Mouse (Mus musculus): ENCODE data around the gene Tgfbr3l. TPM values are rescaled to one million over a fixed set of nuclear protein-coding genes. Genes with fewer than 3 reads are reported as not detected.

Gene Tgfbr3l
- polyA plus RNA-seq, 1 experiment from 2014 or later: 4.6 TPM

DNA sequence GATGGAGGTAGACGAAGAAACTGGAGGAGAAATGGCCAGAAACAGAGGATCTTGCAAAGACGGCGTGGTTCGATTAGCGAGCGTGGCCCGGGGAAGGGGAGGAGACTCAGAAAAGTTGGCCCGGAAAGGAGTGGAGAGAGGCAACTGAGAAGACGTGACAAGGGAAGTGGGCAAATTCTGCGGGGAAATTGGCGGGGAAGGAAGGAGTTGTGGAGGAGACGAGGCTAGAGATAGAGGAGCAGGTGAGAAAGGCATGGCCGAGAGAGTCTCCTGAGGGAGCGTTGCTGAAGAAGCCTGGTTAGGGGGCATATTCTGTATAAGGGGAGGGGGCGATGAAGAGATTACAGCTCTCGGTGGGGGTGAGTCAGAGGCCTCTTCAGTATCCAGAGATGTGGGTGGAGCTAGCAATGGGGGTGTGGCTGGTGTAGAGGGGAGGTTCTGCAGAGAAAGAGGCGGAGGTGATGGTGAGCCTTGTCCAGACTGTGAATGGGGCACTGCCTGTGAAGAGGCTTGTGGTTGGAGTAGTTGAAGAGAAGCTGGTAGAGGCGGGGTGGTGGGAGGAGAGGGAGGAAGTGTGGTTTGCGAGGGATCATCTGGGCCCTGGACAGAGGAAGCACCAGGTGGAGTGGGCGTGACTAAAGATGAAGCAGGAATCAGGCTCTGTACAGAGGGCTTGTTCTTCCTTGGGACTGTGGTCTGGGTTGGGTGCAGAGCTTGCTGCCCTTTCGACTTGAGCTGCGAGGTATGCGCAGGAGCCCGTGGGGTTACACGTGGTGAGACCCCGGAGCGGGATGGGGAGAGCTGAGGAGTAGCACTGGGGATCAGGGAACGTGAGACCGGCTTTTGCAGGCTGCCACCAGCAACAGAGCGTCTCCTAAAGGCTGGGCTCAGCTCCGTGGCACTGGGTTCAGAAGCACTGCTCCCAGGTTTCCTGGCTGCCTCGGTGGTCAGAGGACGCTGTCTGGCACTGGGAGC, 33.7 kb upstream of the Tgfbr3l start:
- ChIA-PET CTCF (interaction anchor here (0.7 to 2.6 kb wide), 3 partner anchors 13 to 21 kb away, joined by 3 to 7 read pairs (median 3); partner anchors contain the start of gene Lrrc8e), POLR2A (interaction anchor here (1.0 kb wide), 1 partner anchor 304 kb away, joined by 8 read pairs; no protein-coding TSS in a partner anchor)
- DNase-seq (ENCODE audit: low read depth, low spot score): no peak
- ATAC-seq: no peak
- TF ChIP-seq CTCF (IDR thresholded peaks at IDR 0.05): no peak
- in situ Hi-C loops (cut with MboI; ENCODE audit: low pct_unique_long_range_greater_than_20kb): no loop called here
- H3K27me3 ChIP-seq: peaks cover 7% of the 10 kb centered on the region

DNA sequence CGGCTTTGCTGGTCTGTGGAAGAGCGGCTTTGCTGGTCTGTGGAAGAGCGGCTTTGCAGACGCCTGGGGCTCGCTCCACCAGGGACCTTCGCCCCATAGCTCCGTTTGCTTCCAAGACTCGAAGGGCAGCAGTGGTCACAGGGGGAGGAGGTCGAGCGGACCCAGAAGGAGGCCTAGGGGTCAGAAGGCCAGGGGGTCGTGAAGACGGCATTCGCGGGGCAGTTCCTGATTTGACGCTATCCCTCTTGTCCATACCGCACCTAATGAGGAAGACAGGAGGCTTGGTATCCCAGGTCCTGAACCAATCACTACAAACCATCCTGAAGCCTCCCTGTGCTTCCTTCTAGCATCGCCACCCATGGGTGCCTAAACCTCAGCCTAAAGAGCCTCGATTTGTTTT, 31.7 kb upstream of the Tgfbr3l start:
- ChIA-PET POLR2A (no interaction called here), CTCF (interaction anchor here (1.3 to 2.6 kb wide), 2 partner anchors 11 to 14 kb away, joined by 4 to 7 read pairs; partner anchors contain the start of gene Lrrc8e)
- no peak for TF ChIP-seq CTCF (IDR thresholded peaks at IDR 0.05)
- ATAC-seq: no peak
- peaks cover 7% of the 10 kb centered on the region for H3K27me3 ChIP-seq
- DNase-seq (ENCODE audit: low read depth, low spot score): no peak
- in situ Hi-C loops (cut with MboI; ENCODE audit: low pct_unique_long_range_greater_than_20kb): no loop called here

DNA sequence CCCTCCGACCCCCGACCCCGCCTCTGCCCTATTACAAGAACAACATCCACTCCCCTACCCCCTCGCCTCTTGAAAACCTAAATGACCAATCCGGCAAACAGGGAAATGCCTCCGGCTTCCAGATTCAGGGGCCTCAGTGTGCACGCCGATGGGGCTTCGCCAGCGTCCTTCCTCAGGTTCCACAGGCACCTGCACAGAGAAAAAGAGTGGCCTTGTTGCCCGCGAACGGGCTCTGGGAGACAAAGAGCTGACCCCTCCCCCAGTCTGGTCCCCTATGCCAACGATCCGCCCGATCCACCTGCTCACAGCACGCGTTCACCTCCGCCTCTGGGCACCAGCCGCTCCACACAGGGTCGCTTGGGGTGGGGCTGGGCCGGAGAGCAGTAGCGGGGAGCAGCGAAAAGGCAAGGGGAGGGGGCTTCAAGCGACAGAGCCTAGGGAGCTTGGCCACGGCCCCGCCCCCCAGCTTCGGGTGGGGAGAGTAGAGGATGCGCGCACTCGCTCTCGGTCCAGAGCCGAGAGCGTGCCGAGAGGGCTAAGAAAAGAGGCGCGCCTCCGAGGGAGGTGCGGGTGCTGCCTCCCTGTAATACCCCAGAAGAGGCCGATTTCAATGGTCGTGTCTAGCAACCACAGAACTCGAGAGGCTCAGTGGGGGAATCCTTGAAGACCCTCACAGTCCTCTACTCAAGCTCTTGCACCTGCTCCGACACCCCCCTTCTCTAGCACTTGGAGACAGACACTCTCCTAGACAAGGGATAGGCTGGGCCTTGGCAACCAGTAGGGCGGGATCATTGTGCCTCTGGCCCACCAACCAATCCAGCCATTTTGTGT, 31.0 kb upstream of the Tgfbr3l start, which contains the start of gene Prr36:
Gene Prr36 (minus strand): TSS at position 669 of the 831 bp plus-strand sequence.
- ATAC-seq (no peak), DNase-seq (ENCODE audit: low read depth, low spot score) (no peak)
- TF ChIP-seq CTCF (IDR thresholded peaks at IDR 0.05): no peak
- ChIA-PET POLR2A (no interaction called here), CTCF (interaction anchor here (2.6 kb wide), 1 partner anchor 10 kb away, joined by 7 read pairs; the partner anchor contains the start of gene Lrrc8e)
- peaks cover 7% of the 10 kb centered on the region for H3K27me3 ChIP-seq
- in situ Hi-C loops (cut with MboI; ENCODE audit: low pct_unique_long_range_greater_than_20kb): no loop called here

DNA sequence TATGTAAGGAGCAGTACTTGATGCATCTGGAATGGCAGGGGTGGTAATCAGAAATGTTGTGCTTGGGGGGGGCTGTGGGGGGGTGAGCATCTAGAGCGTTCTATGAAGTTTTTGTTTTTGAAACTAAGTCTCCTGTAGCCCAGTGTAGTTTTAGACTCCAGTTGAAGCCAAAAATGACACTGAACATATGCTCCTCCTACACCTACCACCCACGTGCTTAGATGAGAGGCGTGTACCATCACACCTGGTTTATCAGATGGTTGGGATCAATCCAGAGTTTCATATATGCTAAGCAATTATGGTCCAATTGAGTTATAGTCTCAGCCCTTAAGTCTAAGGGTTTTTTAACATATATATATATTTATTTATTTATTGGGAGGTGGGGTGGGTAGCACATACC, 28.4 kb upstream of the Tgfbr3l start:
- DNase-seq (ENCODE audit: low read depth, low spot score) (no peak), ATAC-seq (no peak)
- peaks cover 17% of the 10 kb centered on the region for H3K27me3 ChIP-seq
- no peak for TF ChIP-seq CTCF (IDR thresholded peaks at IDR 0.05)
- in situ Hi-C loops (cut with MboI; ENCODE audit: low pct_unique_long_range_greater_than_20kb): no loop called here
- CTCF ChIA-PET: no interaction called here
- POLR2A ChIA-PET: no interaction called here

DNA sequence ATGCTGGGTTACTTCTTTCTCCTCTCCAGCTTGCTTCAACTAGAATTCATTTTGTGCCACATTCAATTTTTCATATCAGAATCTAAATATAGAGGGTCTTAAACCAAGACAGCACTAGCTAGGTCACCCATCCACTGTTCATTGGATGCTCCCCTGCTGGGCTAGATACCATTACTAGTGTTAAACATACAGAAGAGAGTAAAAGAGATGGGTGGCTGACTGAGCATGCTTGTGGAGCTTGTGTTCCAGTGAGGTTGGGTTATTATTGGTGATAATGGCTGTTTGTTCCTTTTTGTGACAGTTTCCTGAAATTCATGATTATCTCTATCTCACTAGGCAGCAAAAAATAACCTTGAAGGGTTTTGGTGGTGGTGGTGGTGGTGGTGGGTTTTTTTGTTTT, 26.0 kb upstream of the Tgfbr3l start:
- no peak for ATAC-seq
- CTCF ChIA-PET: no interaction called here

DNA sequence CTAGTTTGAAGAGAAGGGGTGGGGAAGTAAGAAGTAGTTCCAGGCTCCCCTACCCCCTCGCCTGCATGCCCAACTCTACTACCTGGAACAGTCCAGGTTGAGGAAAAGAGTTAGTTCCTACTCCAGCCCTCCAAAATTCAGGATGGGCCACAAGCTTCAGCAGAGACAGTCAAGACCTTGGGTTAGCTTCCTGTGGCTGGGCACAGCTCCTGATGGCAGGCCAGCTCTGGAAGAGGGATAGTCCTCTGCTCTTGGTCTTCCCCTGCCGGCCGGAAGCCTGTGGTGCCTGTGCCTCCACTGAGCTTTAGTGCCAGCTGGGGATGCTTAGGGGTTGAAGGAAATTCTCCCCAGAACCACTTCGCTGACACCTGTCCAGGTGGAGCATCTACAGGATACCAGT, 21.7 kb upstream of the Tgfbr3l start:
- peak; percentile 42 for ATAC-seq
- CTCF ChIA-PET: interaction anchor here (1.4 kb wide), 1 partner anchor 10 kb away, joined by 7 read pairs; the partner anchor contains the start of gene Prr36
- in situ Hi-C loops (cut with MboI; ENCODE audit: low pct_unique_long_range_greater_than_20kb): no loop called here
- H3K27me3 ChIP-seq: peaks cover 17% of the 10 kb centered on the region
- POLR2A ChIA-PET: no interaction called here
- TF ChIP-seq CTCF (IDR thresholded peaks at IDR 0.05): no peak
- no peak for DNase-seq (ENCODE audit: low read depth, low spot score)

More for the DNA sequence above, 26.0 kb upstream of the Tgfbr3l start:
- in situ Hi-C loops (cut with MboI; ENCODE audit: low pct_unique_long_range_greater_than_20kb): no loop called here
- POLR2A ChIA-PET: no interaction called here
- no peak for DNase-seq (ENCODE audit: low read depth, low spot score)
- no peak for TF ChIP-seq CTCF (IDR thresholded peaks at IDR 0.05)
- peaks cover 21% of the 10 kb centered on the region for H3K27me3 ChIP-seq

DNA sequence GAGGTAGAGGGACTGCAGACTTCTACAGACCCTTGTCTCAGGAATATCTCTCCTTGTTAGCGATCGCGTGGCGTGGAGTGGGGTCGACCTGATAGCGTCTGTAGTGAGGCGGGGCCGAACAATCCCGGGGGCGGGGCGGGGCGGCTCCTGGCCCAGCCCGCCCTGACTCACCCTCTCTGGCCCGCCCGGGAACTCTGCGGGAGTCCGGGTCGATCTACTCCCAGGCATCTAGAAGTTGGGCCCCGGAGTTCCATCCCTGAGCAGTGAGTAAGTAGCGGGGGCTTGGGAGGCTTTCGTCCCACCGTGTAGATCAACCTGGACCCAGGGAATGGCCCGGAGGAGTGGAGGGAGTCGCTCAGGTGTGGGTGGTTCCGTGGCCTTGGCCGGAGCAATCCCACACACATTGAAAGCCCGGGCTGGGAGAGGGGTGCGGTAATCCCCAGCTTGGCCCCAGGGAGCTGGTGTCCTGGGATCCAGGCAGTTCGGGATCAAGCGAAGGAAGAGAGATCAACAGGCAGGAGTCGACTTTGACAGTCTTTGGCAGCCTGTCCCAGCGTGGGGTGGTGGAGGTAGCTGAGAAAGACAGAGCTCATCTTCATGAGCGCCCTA, 21.2 kb upstream of the Tgfbr3l start, which contains the start of gene Lrrc8e:
Gene Lrrc8e (plus strand): TSS at position 89 of the 609 bp plus-strand sequence.
- ChIA-PET CTCF (interaction anchor here (0.8 to 1.4 kb wide), 4 partner anchors 11 to 35 kb away, joined by 3 to 7 read pairs (median 3); partner anchors contain the start of gene Prr36), POLR2A (no interaction called here)
- H3K27me3 ChIP-seq: peaks cover 17% of the 10 kb centered on the region
- TF ChIP-seq CTCF (IDR thresholded peaks at IDR 0.05): no peak
- in situ Hi-C loops (cut with MboI; ENCODE audit: low pct_unique_long_range_greater_than_20kb): no loop called here
- ATAC-seq: peak; percentile 78
- no peak for DNase-seq (ENCODE audit: low read depth, low spot score)

DNA sequence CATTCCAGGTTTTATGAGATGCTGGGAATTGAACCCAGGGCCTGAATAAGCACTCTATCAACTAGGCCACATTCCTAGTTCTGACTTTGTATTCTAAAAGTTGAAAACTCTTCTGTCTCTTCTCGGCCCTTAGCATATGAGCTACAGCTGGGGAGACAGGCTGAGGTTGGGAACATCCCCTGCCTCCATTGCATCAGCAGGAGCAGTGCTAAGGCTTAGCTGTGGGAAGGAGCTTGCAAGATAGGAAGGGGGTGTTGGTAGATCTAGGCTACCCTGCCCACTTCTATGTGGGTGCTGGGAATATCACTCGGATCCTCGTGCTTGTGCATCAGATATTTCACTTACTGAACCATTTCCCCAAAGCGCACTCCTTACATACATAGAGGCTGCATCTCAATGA, 20.1 kb upstream of the Tgfbr3l start:
- CTCF ChIA-PET: interaction anchor here (1.0 kb wide), 1 partner anchor 23 kb away, joined by 3 read pairs; no protein-coding TSS in a partner anchor
- DNase-seq (ENCODE audit: low read depth, low spot score): no peak
- no peak for TF ChIP-seq CTCF (IDR thresholded peaks at IDR 0.05)
- in situ Hi-C loops (cut with MboI; ENCODE audit: low pct_unique_long_range_greater_than_20kb): no loop called here
- peaks cover 14% of the 10 kb centered on the region for H3K27me3 ChIP-seq
- ATAC-seq: no peak
- POLR2A ChIA-PET: no interaction called here

DNA sequence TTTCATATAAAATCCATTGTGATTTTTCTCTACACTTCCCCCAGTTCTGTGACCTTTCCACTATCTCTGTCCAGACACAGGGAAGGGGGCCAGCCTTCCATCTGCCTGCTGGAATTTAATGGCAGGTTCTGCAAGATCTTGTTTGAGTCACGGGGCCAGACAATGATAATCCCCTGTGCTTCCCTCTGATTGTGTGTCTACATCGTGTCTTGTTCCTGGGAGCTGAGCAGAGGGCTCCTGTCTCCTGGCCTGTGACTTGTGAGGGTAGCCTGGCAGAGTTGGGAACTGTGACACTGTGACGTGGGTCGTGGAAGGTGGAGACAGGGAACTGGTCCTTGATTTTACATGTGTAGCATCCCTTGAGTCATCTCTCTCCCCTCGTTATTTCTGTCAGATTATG, 18.2 kb upstream of the Tgfbr3l start:
- POLR2A ChIA-PET: no interaction called here
- TF ChIP-seq CTCF (IDR thresholded peaks at IDR 0.05): no peak
- in situ Hi-C loops (cut with MboI; ENCODE audit: low pct_unique_long_range_greater_than_20kb): no loop called here
- ATAC-seq (no peak), DNase-seq (ENCODE audit: low read depth, low spot score) (no peak)
- peaks cover 8% of the 10 kb centered on the region for H3K27me3 ChIP-seq
- CTCF ChIA-PET: interaction anchor here (1.0 to 1.5 kb wide), 3 partner anchors 8 to 21 kb away, joined by 3 to 4 read pairs (median 4); partner anchors contain the start of genes Gm49320 and Map2k7
